In the genomic region with DNA sequence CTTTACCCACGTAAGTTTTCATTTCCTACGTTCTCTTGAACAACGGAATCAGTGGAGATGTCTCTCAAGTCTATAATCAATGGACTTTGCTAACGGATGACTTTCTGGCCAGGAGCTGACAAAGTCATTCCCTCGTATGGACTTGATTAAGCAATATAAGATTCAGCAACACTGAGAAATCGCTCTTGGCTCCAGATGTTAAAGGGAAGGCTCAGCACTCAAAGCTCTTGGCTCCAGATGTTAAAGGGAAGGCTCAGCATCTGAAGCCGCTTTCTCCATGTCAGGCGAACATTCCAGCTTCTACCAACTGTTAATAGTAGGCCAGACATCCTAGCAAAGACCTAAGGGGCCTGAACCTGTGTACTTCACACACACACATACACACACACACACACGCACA, we compare ENCODE assay signal across 15 mouse cellular contexts. TPM values are rescaled to one million over a fixed set of nuclear protein-coding genes. Genes with fewer than 3 reads are reported as not detected.
"Had no signal": no experiment of that assay in that cellular context is flagged by ENCODE, and none has a peak within 500 bp of the region (broad histone marks: within the 10 kb centered on the region; RNA-seq: fewer than 3 reads in every experiment).

No protein-coding gene starts in this region.

- H3K4me2 ChIP-seq: midbrain, embryonic 12.5 days; neural tube, embryonic 13.5 days had no signal

- H3K4me1 ChIP-seq: midbrain, embryonic 12.5 days; neural tube, embryonic 13.5 days had no signal

- H3K4me3 ChIP-seq: layer of hippocampus, adult 2 months; midbrain, embryonic 12.5 days; neural tube, embryonic 13.5 days had no signal

- H3K9me3 ChIP-seq: midbrain, embryonic 12.5 days; neural tube, embryonic 13.5 days had no signal

- ATAC-seq: midbrain, embryonic 16.5 days had no signal

- H3K9ac ChIP-seq: liver, embryonic 14.5 days; midbrain, embryonic 12.5 days; neural tube, embryonic 13.5 days had no signal

- DNase-seq: kidney, adult 11 months; kidney, postnatal 10 days; kidney, postnatal 4 days; liver; lung, adult 2 months; lung, postnatal 14 days; right cerebral cortex, postnatal 25 days; thymus, postnatal 36 days had no signal

- H3K27ac ChIP-seq: layer of hippocampus, adult 2 months; liver, embryonic 14.5 days; macrophage; midbrain, embryonic 12.5 days; neural tube, embryonic 13.5 days had no signal

- H3K27me3 ChIP-seq: midbrain, embryonic 12.5 days; neural tube, embryonic 13.5 days had no signal

RNA-seq across cellular contexts. Expression of gene Kcnmb4, which starts 26.5 kb away (rescaled TPM):
- total RNA-seq: megakaryocyte-erythroid progenitor cell, adult 5-6 weeks had no signal
- polyA plus RNA-seq: macrophage had no signal
